Mouse (Mus musculus) ovary, postnatal 14 days (tissue): ENCODE measurements around the gene Mllt10.

ENCODE experiments used
- DNase-seq: peaks from one replicate; pipeline ENCODE4 v3.0.0; 2022; ENCODE audit warnings: low spot score

The Mllt10 gene

DNA sequence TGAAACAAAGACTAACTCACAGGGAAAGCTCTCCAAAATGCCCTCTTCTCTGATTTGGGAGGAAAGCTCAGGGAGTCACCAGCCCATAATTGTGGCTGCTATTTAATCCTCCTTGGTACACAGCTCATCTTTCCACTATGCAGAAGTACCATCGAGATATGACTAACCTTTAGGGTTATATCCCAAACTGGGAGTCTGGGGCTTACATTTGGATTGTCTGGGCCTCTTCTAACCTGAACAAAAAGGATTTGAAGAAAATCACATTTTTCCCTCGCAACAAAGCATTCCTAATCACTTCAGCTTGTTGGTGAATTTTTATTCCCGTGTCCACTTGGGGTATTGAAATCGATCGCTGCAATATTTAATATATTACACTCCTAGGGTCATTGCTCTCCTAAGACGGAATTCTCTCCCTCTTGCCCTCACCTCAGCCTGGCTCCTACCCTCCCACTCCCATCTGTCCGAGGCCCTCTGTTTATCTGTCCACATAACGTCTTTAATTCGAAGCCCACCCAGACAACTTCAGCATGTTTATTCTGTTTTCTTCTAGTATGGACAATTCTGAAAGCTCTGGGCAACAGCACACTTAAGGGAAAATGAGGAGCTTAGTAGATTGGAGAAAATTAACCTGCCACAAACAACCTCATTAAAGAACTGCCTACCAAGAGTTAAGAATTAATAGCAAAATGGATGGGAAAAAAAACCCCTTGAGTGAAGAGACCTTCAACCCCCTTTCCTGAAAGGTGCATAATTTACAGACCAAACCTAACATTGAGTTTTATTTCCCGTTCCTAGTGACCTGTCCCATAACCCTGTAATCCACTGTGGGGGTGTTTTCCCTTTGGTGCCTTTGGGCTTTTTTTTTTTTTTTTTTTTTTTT is 20.4 kb upstream of the Mllt10 start:
- DNase-seq = no peak

DNA sequence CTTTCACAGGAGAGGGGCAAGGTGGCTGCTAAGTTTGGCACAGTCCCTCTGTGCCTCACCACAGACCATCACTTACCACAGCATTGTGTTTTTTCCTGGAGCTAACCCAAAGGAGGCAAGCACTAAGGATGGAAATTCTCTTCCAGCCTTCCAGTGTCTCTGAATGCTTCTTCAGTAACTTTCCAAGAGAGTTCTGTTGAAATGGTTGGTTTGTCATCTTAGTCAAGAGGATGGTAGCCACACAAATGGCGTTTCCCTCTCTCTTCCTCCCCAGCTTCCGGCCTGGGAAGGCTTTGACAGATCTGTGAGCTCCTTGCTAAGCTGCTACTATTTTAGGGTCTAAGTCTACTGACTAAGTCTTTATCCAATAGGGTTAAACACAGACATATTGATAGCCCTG is 17.5 kb upstream of the Mllt10 start, which contains the start of gene A930004D18Rik:
A930004D18Rik (minus strand) TSS at position 247 of the 400 bp plus-strand sequence.
- DNase-seq = no peak

DNA sequence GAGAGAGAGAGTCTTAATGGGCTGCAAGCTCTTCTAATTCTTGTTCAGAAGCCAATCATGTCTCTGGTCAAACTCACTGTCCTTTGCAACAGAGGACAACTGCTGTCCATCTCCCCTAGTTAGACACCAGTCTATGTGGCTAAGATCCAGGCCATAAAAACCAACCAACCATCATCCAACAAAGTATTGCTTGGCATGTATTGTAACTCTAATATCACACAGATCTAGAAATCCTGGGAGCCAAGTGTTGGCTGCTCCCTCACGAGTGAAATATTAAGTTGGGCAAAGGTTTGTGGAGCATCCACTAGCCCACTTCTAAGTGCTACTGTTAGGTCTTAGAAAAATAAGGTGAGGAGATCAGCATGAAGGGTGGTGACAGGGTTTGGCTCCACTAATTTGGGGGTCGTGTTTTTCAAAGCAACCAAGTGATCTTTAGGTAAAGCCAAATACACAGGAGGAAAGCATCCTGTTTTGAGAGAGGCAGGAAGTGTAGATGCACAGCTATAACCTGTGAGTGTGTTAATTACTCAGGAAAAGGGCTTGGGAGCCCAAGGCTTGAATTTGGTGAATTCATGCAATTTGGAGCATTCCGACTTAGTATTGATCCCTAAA is 16.8 kb upstream of the Mllt10 start:
- DNase-seq = no peak

DNA sequence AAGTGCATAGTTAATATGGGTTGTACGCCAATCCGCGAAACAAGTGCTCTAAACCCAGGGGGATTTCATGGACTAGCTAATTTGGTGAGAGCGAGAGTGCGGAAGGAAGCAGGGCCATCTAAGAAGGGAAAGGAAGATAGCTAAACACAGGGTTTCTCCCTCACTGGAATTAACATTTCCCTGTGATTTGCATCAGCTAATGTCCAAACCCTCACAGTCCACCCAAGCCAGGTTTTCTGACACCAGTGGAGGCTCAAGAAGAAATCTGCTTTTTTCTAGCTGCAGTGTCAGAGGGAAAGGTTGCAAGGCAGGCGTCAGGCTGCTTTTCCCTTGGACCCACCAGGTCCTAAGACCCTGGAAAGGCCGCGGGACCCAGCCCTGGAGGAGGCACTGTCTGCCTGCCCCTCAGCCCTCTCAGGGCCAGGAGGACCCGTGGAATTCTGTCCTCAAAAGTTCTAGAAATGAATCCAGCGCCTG is 16.1 kb upstream of the Mllt10 start:
- no peak for DNase-seq

DNA sequence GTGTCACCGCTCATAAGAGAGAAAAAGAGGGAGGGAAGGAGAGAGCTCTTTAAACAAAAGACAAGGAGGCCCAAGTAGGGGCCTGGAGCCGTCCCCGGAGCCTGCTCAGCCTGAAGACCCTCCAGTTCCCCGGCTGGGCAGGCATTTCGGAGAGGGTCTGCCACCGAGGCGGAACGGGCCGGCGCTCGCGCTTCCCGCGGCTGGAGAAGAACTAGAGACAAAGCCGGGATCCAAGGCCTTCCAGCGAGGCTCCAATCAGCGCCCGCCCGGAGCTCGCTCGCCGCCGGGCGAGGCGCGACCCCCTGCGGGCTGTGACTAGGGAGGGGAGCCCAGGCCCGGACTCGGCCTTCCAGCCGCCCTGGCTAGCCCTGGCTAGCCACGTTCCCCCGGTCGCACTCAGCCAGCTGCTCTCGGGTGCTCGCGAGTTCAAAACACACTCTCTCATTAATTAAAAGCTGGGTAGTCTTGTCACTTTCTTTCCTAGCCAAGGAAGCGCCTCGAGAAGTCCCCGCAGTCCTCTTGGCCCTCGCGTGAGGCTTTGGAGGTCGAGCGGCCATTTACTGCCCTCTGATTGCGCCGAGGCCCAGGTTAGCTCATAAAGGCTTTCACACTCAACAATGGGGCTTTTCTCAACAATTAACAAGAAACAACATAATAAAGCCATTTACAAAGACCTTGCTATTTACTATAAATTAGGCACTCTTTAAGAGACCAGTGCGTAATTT is 15.3 kb upstream of the Mllt10 start:
- DNase-seq = no peak

DNA sequence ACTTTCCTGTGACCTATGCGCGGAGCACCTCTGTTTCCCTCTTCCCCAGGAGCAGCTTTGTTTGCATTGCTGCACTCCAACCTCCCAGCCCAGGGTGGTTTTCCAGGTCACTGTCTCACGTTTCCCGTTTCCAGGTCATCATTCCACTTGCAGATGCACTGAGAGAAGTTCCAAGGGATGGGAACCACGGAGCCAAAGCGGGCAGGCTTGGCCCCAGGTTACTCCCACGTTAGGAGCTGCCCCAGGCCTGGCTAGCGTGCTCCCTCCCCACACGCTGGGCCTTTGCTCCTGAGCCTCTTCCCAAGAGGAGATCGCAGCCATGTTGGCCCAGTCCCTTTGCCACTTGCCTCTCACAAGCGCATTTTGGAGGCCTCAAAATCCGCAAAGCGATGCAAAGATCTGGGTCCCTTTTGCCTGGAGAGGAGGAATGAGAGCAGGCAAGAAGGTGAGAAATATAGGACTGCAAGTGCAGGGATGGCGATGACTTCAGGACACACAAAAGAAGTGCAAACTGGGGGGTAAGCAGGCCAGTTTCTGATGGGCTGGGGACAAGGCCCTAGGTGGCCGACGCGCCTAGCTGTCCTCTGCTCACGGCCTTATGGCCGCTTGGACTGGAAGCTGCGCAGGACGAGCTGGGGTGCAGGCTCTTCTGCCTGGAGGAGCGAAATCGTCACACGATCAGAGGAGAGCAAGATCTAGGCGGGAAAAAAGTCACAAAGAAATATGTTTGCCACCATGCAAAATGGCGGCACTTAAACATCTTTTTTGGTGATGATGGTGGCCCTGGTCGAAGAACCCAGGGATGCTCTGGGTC is 14.5 kb upstream of the Mllt10 start:
- DNase-seq = no peak

DNA sequence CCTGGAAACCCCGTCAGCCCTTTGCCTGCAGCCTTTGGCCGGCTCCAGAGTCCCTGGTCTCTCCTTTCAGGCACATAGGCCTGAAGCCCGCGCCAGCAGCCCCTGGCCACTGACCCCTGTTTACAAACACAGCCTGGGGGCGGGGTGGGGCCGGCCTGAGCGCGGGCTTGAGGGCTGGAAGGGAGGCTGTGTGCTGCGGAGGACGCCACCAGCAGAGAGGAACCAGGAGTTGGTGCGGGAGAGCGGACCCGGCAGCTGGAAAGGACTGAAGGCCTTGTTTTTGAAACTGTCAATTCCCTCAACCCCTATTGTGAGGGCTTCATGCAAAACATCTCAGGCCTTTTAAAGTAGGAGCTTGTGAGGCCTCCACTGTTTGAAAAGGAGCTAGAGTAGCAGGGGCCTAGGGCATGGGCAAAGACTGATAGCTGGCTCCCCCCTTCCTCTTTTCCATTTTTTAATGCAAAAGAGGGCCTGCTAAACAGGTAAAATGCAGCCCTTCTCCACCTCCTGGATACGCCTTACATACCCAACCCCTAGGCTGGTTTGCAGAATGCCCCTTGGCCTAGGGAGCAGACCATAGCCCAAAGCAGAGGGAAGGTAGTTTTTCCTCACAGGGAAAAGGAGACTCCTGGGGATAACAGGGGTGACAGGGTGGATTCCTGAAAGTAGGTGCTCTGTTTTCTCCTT is 13.7 kb upstream of the Mllt10 start:
- DNase-seq = no peak

DNA sequence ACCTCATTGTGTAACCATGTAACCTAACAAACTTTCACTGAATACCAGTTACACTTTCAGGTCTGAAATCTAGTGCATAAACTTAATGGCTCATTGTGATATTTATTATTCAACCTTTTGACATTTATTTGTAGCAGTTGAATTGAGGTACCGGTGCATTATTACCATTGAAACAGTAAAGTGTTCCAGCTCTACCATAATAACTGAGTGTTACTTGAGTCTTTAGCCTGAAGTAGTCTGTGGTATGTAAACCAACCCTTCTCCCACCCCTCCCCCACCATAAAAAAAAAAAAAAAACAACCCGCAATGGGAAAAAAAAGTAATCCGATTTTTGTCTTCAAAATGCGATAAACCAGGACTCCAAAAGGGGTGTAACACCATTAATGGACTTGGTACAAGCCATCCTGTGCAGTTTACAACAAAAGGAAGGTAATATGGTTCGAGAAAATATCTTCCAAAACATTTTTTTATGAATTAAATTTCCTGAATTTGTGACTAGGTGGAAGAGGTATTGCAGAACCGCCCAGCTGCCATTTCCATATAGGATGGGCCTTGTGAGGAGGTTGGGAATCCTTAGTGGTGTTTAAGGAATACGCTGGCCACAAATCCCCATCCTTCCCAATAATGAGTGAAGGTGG is 9.8 kb upstream of the Mllt10 start:
- DNase-seq = no peak

DNA sequence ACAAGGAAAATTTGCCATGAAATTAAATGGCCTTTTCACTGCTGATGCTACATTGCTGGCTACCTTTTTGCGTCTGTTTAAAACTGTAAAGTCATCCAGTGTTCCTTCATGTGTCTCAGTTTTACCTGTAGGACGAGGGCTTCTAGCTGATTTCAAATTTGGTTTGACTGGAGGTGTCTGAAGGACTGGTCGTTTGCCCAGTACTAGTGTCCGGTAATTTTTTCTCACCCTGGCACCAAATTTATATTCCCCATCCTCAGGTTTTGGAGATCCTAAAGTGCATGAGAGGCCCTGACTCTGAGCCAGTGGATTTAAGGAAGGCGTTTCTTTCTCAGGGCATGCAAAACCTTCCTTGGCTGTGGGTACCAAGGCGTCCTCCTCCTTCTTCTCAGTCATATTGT is 9.3 kb upstream of the Mllt10 start:
- no peak for DNase-seq

DNA sequence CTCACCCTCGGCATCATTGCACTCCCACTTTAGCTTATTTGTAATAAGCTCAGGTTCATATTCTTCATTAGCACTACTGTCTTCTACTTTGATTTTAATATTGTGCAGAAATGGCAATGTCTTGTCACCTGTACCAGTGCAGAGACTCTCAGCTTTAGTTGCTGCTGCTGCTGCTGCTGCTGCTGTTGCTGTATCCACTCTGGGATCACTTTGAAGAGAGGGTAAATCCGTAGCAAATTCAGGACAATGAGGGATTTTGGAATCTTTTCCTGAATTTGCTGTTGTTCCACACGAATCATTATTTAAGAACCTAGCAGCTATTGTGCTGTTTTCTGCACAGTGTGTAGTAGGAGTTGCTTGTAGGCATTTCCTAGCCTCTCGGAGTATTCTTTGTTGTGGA is 8.9 kb upstream of the Mllt10 start:
- no peak for DNase-seq

DNA sequence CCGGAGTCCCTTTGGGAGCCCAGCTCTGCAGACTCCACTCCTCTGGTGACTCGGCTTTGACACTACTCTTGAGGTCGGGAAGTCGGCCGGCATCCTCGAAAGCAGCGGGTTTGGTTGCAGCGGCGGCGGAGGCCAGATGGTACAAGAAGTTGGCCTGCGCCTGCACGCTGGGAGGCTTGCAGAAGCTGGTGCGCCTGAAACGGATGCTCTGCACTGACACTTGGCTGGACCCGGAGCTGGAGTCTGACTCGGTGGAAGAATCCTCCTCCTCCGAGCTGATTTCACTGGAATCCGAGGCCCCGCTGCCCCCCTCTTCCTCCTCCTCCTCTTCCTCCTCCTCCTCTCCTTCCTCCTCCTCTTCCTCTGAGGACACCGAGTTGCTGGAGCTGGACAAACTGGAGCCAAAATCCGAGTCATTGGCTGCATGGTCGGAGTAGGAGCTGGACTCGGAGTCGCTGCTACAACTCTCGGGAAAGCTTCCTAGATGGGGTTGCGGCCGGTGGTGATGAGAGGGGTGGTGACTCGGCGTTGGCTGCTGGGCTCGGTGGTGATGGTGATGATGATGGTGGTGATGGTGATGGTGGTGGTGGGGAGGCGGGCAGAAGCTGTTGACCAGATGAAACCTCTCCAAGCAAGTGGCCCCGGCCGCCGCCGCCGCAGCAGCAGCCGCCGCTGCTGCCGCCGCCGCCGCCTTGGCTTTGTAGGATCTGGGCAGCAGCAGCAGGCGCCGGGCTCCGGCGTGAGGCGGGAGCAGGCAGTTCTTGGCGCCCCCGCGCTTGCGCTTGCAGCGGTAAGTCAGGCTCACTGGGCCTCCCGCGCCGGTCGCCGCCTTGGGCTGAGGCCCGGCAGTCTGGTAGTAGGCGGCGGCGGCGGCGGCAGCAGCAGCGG is 8.0 kb upstream of the Mllt10 start:
- no peak for DNase-seq

DNA sequence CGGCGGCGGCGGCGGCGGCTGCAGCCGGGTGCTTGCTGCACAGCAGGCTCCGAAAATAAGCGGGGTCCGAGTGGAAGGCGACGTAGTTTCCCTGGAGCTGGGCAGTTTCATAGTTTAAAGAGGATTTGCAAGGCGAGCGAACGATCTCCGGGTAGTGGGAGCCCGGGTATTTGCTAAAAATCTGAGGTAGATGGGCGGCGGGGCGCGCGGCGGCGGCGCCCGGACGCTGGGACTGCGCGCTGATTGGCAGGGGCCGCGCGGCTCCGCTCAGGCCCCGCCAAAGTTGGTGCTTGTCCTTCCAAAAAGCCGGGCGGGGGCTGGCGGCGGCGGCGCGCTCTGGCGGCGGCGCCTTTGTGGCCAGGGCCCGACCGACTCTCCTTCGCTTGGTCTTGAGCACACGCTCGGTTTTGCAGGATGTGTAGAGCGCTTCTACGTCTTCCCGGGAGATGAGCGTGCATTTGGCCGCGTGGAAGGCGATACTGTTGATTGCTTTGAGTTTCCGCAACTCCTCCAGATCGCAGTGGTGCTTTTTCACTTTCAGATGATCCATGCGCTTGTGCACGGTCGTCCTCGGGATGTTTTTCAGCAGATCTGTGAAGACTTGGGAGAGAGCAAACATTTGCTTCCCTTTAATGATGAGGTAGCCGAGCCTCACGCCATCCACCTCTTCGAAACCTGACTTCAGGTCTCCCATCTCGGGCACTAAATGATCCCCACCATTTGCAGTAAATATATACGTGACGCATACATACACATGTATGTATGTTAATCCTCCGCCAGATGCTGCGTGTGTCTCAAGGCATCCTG is 7.2 kb upstream of the Mllt10 start:
- no peak for DNase-seq

DNA sequence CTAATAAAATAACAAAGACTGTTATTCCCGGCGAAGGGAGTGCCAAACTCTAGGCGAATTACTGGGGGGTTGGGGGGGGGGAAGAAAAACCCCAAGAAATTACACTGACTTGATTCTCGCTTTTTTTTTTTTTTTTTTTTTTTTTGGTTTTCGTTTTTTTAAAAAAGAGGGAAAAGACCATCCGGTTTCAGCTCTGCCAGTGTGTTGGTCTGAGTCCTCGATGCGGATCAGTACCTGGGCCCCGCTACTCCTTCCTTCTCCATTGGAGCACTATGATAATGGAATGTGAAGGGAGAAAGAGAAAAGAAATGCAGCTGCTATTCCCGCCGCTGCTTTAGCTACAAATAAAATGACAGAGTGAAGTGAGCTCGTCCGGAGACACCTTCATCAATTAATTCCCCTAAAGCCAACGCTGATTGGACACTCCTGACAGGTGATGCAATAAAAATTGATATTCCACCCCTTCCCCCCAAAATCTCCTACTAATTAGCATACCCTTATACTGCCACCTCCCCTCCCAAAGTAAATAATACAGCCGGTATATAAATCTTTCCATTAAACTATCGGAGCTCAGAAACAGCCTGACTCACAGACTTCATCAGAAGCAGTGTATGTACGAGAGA is 6.5 kb upstream of the Mllt10 start, which contains the start of gene Skida1:
Skida1 (minus strand) TSS at position 599 of the 623 bp plus-strand sequence.
- DNase-seq = no peak

DNA sequence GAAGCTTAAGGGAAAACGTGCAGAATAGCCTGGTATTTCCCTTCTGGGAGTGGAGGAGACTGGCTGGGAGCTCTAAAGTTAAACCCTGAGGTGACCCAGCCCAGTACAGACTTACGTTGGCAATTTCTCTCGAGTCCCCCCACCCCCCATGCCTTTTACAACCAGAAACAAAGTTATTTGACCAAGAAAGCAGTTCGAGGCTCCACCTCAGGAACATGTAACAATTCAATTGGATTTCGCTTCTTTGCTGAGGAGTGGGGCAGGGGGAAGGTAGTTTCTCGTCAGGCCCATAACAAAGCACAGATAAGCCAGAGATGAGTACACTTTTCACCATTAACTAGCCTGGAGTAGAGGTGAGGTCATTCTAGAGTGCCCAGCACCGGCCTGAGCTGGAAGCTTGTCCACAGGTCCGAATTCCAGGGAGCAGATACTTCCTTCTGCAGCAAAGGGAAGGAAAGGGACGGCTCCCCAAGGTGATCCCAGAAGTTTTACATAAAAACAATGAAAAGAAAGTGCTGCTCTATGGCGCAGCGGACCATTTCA is 5.7 kb upstream of the Mllt10 start:
- no peak for DNase-seq

DNA sequence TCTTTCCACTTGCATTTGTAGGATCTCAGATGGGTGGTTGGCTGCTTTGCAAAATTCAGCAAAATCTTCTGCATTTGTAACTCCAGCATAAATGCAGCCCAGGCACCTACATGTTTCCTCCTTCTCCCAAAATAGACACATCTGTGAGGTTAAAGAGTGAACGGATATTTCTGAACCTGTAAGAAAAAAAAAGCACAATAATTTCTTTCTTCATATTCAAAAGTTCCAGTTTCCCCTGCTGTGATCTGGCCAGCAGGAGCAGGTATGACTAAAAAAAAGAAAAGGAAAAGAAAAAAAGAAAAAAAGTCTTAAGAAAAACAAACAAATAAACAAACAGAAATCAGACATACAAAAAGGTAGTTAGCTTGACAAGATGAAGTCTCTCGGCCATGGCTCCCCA is 5.0 kb upstream of the Mllt10 start:
- DNase-seq = no peak

DNA sequence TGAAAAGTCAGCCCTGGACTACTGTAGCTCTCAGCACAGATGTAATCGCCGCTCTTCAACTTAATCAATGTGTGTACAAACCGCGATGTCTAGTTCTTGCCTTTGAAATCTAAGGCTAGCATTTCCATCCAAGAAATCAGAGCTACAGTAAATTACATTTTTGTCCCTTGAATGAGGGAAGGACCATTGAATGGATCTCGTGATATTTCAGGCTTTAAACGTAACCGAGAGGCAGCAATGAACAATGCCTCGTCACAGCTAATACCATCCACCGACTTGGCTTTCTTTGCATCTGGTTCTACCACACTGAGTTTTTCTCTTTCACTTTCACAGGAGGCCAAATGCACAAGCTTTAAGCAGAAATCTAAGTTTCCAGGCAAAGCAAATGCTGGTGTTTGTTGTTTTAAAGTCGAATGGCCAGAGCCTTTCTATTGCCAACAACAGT is 4.5 kb upstream of the Mllt10 start:
- DNase-seq = no peak

DNA sequence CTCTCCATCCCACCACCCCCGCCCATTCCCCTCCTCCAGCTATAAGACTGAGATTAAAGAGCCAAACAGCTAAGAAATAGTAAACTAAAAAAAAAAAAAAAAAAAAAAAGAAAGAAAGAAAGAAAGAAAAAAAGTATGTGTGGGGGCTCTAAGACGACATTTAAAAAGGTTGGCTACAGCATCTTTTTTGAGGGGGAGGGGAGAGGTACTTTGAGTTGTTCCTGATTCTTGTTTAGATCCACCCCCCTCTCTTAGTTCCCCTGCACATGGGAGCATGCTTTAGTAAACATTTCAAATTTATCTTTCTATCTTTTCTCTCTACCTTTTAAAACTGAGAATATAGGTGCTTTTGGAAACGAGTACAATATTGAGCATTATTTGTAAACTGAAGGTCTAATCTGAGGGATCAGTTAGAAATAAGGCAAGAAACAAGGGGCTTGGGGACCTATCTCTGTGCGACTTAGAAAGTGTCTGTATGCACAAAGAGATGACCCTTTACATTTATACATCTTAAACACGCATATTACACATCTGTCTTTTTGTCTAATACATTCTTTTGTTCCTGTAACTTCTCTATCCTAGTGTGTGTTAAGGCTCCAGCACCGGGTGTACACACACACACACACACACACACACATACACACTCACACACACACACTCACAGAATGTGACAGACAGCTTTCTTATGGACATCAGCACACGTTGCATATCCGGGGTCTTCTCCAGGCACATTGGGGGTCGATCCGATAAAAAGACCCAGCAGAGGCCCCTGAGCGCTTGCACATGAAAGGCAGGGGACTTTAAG is 3.8 kb upstream of the Mllt10 start:
- DNase-seq = no peak
